Mouse (Mus musculus): ENCODE measurements at regions not wholly inside any gene's neighbourhood (a gene's known extent, or its start where the extent isn't known, plus 50 kb on each side); places are given as distances from the start of the nearest gene placed in this dataset.

DNA sequence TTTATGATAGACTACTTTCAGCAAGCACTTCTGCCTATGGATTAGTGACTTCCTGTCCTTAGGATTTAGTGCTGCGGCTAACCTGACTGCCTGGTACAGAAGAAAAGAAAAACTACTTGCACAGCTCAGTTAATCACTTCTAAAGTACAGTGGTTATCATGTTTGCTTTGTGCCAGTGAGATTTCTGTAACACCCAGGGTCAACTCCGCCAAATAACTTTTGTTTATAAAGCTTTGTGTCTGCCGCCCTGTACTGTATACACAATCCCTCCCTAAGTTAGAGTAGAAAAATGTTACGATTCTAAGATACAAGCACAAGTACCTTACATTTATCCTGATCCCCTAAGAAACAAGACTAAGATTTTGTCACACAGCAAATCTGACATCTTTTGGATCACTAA is 120.1 kb upstream of the Ift57 start:
- no peak for DNase-seq (ENCODE audit: low spot score)

DNA sequence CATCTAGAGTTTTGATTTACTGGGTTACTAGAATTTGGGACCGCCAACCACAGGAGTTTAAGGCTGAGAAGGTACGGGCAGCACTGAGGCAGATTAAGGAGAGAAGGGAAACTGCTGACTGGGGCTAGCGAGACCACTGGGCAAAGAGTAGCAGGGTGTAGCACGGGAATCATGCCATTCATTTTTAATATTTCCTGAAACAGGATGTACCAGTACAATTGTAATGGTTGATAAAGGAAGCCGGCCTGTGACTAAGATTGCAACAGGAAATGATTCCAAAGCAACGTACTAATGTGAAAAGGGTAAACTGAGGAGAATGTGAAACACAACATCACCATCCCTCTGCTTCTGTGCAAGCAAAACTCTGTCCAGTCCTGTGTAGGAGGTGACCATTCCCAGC is 118.3 kb upstream of the Ift57 start:
- no peak for DNase-seq (ENCODE audit: low spot score)

DNA sequence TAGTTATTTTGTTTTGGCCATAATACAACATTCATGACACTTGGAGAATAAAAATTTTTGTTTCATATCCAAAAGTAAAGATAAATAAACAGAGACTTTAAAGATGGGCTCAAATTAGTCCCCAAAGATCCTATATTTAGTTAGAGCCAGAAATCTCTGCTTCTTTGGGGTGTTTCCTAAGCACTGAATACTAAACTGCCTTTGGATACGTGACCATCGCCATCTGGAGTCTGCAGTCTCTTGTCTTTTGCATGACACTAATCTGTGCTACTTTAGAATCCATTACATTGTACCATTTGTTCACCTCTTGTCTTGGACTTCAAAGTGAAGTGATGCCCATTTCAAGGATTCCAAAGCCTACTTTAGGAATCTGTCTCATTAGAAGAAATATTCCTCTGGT is 92.5 kb upstream of the Ift57 start:
- no peak for DNase-seq (ENCODE audit: low spot score)

DNA sequence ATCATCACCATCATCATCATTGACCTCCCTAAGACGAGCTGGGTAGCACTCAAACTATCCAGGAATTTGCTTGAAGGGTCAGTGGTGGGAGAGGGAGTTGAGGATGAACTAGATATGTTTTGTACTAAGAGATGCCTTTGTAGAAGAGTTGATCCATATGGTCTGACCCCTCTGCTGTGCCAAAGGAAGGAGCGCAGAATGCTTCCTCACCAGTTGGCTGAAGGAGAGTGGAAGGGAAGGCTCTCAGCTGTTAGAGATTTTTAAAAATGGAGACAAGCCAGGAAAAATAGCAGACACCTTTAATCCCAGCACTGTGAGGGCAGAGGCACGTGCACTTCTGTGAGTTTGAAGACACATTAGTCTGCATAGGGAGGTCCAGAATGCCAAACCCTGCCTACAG is 84.2 kb upstream of the Ift57 start:
- no peak for DNase-seq (ENCODE audit: low spot score)

DNA sequence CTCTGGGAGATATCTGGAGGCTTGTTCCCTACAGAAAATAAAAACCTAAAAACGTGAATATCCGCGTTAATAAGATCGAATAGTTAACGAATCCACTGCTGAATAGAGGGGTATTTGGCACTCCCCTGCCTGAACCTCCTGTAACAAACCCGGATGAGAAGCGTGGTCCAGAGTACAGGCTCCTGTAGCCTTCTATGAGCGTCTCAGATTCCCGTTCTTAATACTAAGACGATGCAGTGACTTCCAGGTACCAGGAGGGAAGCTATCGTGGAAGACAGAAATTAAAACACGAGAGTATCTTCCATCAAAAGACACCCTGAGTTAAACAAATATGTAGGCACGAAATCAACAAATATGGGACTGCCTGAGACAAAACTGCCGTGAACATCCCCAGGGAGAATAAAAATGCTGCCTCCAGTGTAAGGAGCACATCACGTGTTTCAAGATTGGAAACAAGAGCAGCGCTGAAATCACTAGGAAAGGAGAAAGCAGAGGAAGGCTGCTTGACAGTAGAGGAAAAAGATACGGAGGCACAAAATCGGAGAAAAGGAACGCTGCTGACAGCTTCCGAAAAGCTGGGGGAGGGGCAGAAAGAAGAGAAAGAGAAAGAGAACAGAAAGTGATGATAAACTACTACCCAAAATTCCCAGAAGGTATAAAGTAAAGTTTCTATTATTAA is 83.6 kb upstream of the Ift57 start:
- DNase-seq (ENCODE audit: low spot score), result no peak

DNA sequence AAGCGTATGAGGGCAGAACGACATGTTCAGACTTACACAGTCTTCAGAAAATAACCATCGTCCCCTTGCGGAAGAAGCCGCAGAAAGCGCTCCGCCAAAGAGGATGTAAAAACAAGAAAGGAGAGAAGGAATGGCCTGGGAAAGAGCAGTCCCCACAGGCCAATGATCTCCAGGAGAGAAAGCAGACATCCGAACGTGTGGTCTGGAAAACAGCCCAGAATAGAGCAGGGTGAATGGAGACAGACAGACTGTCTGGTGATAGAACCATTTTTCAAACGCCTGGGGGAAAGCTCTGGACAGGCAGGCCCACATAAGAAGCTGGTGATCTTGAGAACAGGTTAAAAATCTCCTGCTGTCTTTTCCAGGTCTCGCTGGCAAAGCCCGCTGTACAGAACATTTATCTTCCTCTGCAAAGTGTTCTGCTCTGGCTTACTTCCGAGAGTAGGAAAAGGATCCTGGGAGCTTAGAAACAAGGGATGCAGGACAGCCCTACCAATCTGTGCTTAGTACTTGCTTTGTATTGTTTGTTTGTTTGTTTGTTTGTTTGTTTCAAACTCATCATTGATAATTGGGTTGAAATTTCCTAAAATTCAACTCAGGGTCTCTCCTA is 82.7 kb upstream of the Ift57 start:
- no peak for DNase-seq (ENCODE audit: low spot score)

DNA sequence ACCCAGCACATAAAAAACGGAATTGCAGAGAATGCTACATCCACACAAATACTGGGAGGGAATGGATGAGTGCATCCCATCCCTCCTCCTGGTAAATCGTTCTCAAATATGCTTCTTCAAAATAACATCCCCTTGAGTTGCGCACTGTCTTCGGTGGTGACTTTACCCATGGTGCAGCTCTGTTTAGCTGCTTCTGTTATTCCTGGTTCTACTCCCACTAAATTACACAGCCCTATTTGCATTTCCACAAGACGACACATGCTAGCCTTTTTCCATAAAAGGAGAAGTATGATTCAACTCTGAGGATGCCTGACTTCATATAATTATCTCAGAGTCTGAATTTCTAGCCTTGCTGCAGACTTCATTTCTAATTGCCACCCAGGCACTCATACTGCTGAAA is 65.5 kb upstream of the Ift57 start:
- no peak for DNase-seq (ENCODE audit: low spot score)

DNA sequence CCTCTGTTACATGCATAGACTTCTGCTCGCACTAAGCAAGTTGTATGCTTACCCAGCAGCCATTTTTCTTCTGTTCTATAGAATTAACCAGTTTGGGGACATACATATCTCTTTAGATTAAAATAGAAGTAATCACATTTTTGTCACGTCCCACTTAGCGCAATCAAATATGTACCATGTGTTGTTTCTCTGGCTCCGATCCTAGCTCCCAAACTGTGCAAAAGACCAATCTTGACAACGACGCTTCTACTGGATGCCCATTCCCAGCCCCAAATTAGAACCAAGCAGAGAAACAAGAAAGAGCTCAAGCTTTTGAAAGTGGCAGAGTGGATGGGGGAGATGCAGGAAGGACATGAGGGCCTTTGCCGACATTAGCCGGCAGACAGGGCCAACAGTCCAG is 63.5 kb upstream of the Ift57 start:
- DNase-seq (ENCODE audit: low spot score), result no peak

DNA sequence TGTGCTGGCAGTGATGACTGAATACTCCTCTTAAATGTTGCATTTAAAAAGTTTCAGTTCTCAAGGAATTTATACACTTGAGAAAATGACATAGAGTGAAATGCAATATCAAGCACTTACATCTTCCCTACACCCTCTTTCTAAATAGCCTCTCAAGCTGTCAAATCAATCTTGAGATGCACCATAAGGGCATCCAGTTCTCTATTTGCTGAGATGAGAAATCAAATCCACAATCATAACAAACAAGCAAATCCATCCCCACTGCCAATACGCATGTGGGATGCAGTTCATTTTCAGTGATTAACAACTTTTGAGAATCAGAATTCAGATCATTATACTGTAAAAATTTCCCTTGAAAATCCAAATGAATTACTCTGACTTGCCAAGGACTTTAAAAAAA is 62.6 kb upstream of the Ift57 start:
- DNase-seq (ENCODE audit: low spot score), result no peak

DNA sequence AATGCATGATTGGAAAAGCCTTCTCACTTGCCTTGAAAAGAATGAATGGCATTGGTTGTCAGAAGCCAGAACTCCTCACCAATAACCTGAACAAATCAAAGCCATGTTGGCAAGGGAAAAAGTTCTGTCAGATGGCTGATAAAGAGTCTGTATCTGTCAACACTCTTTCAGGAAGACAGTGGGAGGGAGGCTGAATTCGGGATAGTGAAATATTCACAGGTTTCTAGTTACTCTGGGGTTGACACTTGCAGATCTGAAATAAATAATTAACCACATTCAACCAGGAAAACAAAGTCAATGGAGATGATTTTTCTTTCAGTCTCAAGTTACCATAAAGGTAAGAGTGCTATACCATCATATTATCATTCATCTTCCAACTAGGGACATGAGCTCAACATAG is 56.3 kb upstream of the Ift57 start:
- DNase-seq (ENCODE audit: low spot score), result no peak

DNA sequence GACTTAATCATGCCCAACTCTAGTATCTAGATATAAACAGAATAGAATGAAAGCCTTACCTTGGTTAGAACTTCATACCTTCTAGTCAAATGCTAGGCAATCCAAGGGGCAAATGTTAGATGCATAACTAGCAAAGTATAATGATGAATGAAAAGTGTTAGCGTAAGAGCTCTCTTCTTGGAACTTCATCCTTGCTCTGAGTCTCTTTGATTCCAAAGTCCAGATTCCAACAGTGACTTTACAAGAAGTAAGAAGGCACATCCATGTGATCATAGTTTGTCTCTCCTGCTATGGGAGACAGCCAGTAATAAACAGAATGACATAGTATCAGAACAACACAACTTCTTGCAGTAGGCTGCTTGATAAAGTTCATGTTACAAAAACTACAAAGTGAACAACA is 54.6 kb upstream of the Ift57 start:
- DNase-seq (ENCODE audit: low spot score), result no peak

DNA sequence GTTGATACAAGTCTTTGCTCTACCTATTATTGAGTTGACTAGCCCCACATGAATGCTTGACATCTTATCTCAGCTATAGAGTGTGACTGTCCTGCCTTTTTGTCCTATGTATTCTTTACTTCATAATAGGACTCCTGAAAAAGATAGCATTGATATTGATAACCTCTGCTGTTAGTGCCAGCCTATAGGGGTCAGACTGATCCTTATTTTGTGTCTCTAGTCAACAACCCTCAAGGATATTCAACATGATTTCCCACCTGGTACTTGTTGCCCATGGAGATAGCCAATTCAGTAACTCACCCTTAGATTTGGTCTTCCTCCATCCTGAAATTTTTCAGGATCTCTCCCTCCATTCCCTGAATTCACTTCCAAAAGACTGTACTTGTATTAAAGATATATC is 52.6 kb upstream of the Ift57 start:
- DNase-seq (ENCODE audit: low spot score), result no peak

All from urinary bladder, postnatal 25 days (tissue).